Mouse (Mus musculus) MEL (cell line): ENCODE measurements around the gene Epc2. TPM values are rescaled to one million over a fixed set of nuclear protein-coding genes. Genes with fewer than 3 reads are reported as not detected.

Source experiments
- DNase-seq: peaks from one replicate; pipeline ENCODE4 v3.0.0; 2011; ENCODE audit warnings: low read depth, low spot score
- H3K27ac ChIP-seq: 2 replicates; pipeline ENCODE4 v1.5.1; 2012; ENCODE audit warnings: low read depth, mild to moderate bottlenecking, control low read depth, low read length, moderate library complexity; ENCODE audit not compliant: control insufficient read depth
- H3K27me3 ChIP-seq, 2 experiments: fragments of 150-350 bp in 1 of 2; sonication (generic) in 1 of 2; 2 replicates each; pipeline ENCODE4 v1.6.1; 2012; ENCODE audit warnings: low read length in 2 of 2, mild to moderate bottlenecking in 2 of 2, improper control_type of control experiment in 1 of 2, moderate library complexity in 1 of 2; ENCODE audit not compliant: insufficient read depth in 2 of 2, control insufficient read depth in 1 of 2
- H3K36me3 ChIP-seq, 2 experiments: 2 replicates each; pipeline ENCODE4 v1.6.1; 2012 to 2014; ENCODE audit warnings: low read length in 2 of 2, improper control_type of control experiment in 1 of 2, inconsistent platforms in 1 of 2, mild to moderate bottlenecking in 1 of 2; ENCODE audit not compliant: insufficient read depth in 2 of 2, control insufficient read depth in 1 of 2
- H3K4me1 ChIP-seq, 2 experiments: fragments of 150-350 bp in 1 of 2; sonication (generic) in 1 of 2; 2 replicates each; pipeline ENCODE4 v1.6.1; 2012; ENCODE audit warnings: low read length in 2 of 2, improper control_type of control experiment in 1 of 2, mild to moderate bottlenecking in 1 of 2; ENCODE audit not compliant: insufficient read depth in 2 of 2, control insufficient read depth in 1 of 2
- H3K4me3 ChIP-seq, 2 experiments: fragments of 150-350 bp in 1 of 2; sonication (generic) in 1 of 2; 2 replicates each; pipeline ENCODE4 v1.5.1; 2012; ENCODE audit warnings: low read depth in 2 of 2, low read length in 2 of 2, mild to moderate bottlenecking in 2 of 2, moderate library complexity in 2 of 2, control low read depth in 1 of 2, improper control_type of control experiment in 1 of 2; ENCODE audit not compliant: control insufficient read depth in 1 of 2, insufficient read depth in 1 of 2
- H3K79me2 ChIP-seq: 2 replicates; pipeline ENCODE4 v1.6.1; 2012; ENCODE audit warnings: mild to moderate bottlenecking, low read length, moderate library complexity; ENCODE audit not compliant: control insufficient read depth, poor library complexity, insufficient read depth
- H3K9ac ChIP-seq: 2 replicates; pipeline ENCODE4 v1.6.1; 2012; ENCODE audit warnings: low read depth, mild to moderate bottlenecking, control low read depth, low read length, moderate library complexity; ENCODE audit not compliant: control insufficient read depth, poor library complexity, severe bottlenecking
- H3K9me3 ChIP-seq: fragments of 150-350 bp; sonication (generic); replicated peaks from 2 replicates; pipeline ENCODE4 v1.6.1; 2012; ENCODE audit warnings: mild to moderate bottlenecking, low read length, improper control_type of control experiment, moderate library complexity; ENCODE audit not compliant: insufficient read depth
- BHLHE40 ChIP-seq: IDR thresholded peaks from 2 replicates; pipeline ENCODE4 v1.6.1; 2012; ENCODE audit warnings: low read depth, mild to moderate bottlenecking, inconsistent platforms, low read length, improper control_type of control experiment, borderline replicate concordance
- CHD1 ChIP-seq: IDR thresholded peaks from 2 replicates; pipeline ENCODE4 v1.6.1; 2012; ENCODE audit warnings: low read depth, mild to moderate bottlenecking, inconsistent platforms, low read length, improper control_type of control experiment
- E2F4 ChIP-seq: IDR thresholded peaks from 2 replicates; pipeline ENCODE4 v1.6.1; 2011; ENCODE audit warnings: low read depth, low read length, improper control_type of control experiment, borderline replicate concordance
- ELF1 ChIP-seq: IDR thresholded peaks from 2 replicates; pipeline ENCODE4 v1.6.1; 2014; ENCODE audit warnings: low read depth, mild to moderate bottlenecking, inconsistent platforms, low read length, improper control_type of control experiment, moderate library complexity
- EP300 ChIP-seq, 2 experiments: IDR thresholded peaks; 2 replicates each; pipeline ENCODE4 v1.6.1; 2011; ENCODE audit warnings: improper control_type of control experiment in 2 of 2, low read length in 2 of 2, low read depth in 1 of 2, mild to moderate bottlenecking in 1 of 2
- ETS1 ChIP-seq: IDR thresholded peaks from 2 replicates; pipeline ENCODE4 v1.6.1; 2012; ENCODE audit warnings: low read depth, mild to moderate bottlenecking, inconsistent platforms, low read length, improper control_type of control experiment, moderate library complexity
- HCFC1 ChIP-seq: IDR thresholded peaks from 2 replicates; pipeline ENCODE4 v1.6.1; 2012; ENCODE audit warnings: low read depth, mild to moderate bottlenecking, inconsistent platforms, low read length, improper control_type of control experiment, moderate library complexity
- MAFK ChIP-seq: IDR thresholded peaks from 2 replicates; pipeline ENCODE4 v1.6.1; 2011; ENCODE audit warnings: low read depth, mild to moderate bottlenecking, low read length, improper control_type of control experiment, borderline replicate concordance
- MXI1 ChIP-seq: IDR thresholded peaks from 2 replicates; pipeline ENCODE4 v1.6.1; 2011; ENCODE audit warnings: mild to moderate bottlenecking, low read depth, low read length, improper control_type of control experiment
- MYB ChIP-seq: IDR thresholded peaks from 2 replicates; pipeline ENCODE4 v1.6.1; 2011; ENCODE audit warnings: mild to moderate bottlenecking, low read depth, low read length, improper control_type of control experiment
- MYC ChIP-seq: IDR thresholded peaks from 2 replicates; pipeline ENCODE4 v1.6.1; 2011; ENCODE audit warnings: low read depth, mild to moderate bottlenecking, low read length, improper control_type of control experiment, moderate library complexity
- NRF1 ChIP-seq: IDR thresholded peaks from 2 replicates; pipeline ENCODE4 v1.6.1; 2014; ENCODE audit warnings: low read depth, mild to moderate bottlenecking, inconsistent platforms, low read length, improper control_type of control experiment, moderate library complexity; ENCODE audit not compliant: poor library complexity, insufficient read depth, severe bottlenecking
- POLR2A ChIP-seq, 2 experiments: IDR thresholded peaks; 2 replicates each; pipeline ENCODE4 v1.6.1; 2011 to 2012; ENCODE audit warnings: low read length in 2 of 2, mild to moderate bottlenecking in 2 of 2, control low read depth in 1 of 2, improper control_type of control experiment in 1 of 2, low read depth in 1 of 2, moderate library complexity in 1 of 2; ENCODE audit not compliant: control insufficient read depth in 1 of 2, insufficient read depth in 1 of 2, poor library complexity in 1 of 2
- POLR2AphosphoS5 ChIP-seq: IDR thresholded peaks from 2 replicates; pipeline ENCODE4 v1.6.1; 2012; ENCODE audit warnings: low read depth, borderline replicate concordance, mild to moderate bottlenecking, inconsistent platforms, low read length, moderate library complexity, mixed read lengths
- RCOR1 ChIP-seq: IDR thresholded peaks from 2 replicates; pipeline ENCODE4 v1.6.1; 2012; ENCODE audit warnings: low read depth, mild to moderate bottlenecking, inconsistent platforms, low read length, improper control_type of control experiment
- SIN3A ChIP-seq: IDR thresholded peaks from 2 replicates; pipeline ENCODE4 v1.6.1; 2012; ENCODE audit warnings: low read length, improper control_type of control experiment, inconsistent platforms
- SMC3 ChIP-seq: IDR thresholded peaks from 2 replicates; pipeline ENCODE4 v1.6.1; 2011; ENCODE audit warnings: low read depth, low read length, improper control_type of control experiment
- UBTF ChIP-seq: IDR thresholded peaks from 2 replicates; pipeline ENCODE4 v1.6.1; 2012; ENCODE audit warnings: low read depth, mild to moderate bottlenecking, inconsistent platforms, low read length, improper control_type of control experiment, moderate library complexity, borderline replicate concordance; ENCODE audit not compliant: insufficient read depth
- USF1 ChIP-seq: IDR thresholded peaks from 2 replicates; pipeline ENCODE4 v1.6.1; 2014; ENCODE audit warnings: low read depth, mild to moderate bottlenecking, inconsistent platforms, low read length, improper control_type of control experiment, moderate library complexity
- ZKSCAN1 ChIP-seq: IDR thresholded peaks from 2 replicates; pipeline ENCODE4 v1.6.1; 2012; ENCODE audit warnings: low read depth, mild to moderate bottlenecking, inconsistent platforms, low read length, improper control_type of control experiment, moderate library complexity
- ZMIZ1 ChIP-seq: IDR thresholded peaks from 2 replicates; pipeline ENCODE4 v1.6.1; 2012; ENCODE audit warnings: low read depth, mild to moderate bottlenecking, inconsistent platforms, low read length, improper control_type of control experiment, moderate library complexity
- ZNF384 ChIP-seq: IDR thresholded peaks from 2 replicates; pipeline ENCODE4 v1.6.1; 2012; ENCODE audit warnings: low read depth, mild to moderate bottlenecking, inconsistent platforms, low read length, improper control_type of control experiment
- polyA plus RNA-seq, 2 experiments: library from polyadenylated mRNA; stranded (reverse) in 1 of 2; unstranded in 1 of 2; fragments of >175 nt in 1 of 2; fragments of >200 nt in 1 of 2; gene quantifications; 2 replicates each; pipeline versions ENCODE4 v1.2.1 to v1.2.4; 2012; ENCODE audit warnings: low replicate concordance in 2 of 2, low read depth in 1 of 2; ENCODE audit not compliant: insufficient read length in 2 of 2, insufficient read depth in 1 of 2, missing spikeins in 1 of 2
- total RNA-seq: library from RNA; depleted of rRNA; stranded (reverse); fragments of 300-350 nt; gene quantifications from 2 replicates; pipeline ENCODE4 v1.2.3, GENCODE M21; 2012; rRNA removed

Epc2 gene
- total RNA-seq, result 14.3 and 15.1 TPM in 2 replicates
- polyA plus RNA-seq, result 10 to 100 TPM in 1 of 2 experiments, not detected in 1; 15.4 TPM

DNA sequence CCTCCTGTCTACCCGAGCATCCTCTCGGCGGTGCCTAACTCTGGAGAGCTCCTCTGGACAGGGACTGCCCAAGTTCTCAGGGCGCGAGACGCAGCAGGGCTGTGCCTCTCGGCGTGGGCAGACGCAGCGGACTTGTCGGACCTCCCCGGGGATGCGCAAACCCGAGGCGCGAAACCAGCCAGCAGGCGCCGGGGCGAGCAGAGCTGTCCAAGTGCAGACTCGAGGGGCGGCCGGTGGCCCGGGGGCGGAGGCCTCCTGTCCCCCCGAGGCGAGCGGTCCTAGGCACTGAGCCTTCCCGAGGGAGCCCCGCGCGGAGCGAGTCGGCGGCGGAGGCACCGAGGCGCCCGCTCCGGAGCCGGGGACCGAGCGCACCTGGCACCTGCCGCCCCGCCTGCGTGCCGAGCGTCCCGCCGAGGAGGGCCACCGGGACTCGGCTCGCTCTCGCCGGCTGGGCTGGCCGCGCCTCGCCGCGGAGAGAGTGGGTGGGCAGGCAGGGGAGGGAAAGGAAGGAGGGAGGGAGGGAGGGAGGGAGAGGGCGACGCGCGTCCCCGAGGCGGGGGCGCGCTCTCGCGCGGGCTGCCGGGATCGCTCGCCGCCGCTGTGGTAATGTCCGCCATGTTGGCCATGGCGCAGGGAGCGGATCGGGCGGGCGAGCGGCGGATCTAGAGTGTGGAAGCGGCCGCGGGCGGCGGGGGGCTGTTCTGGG lies at the start of gene Epc2:
Gene Epc2, plus strand, starts transcription at position 556 of the 706 bp plus-strand sequence.
- peak within 1 kb of the TSS; percentile 73 to 83 for H3K4me3 ChIP-seq
- peak; percentile 87 for DNase-seq
- H3K27me3 ChIP-seq, result no peaks in the 10 kb centered on the region
- H3K36me3 ChIP-seq, result peaks cover 0 to 14% of the 10 kb centered on the region in 2 experiments; a peak in 2 of 4 replicates
- peak within 1 kb of the TSS; percentile 95 for H3K27ac ChIP-seq
- peaks cover 0 to 6% of the 10 kb centered on the region in 2 experiments; a peak in 1 of 4 replicates for H3K4me1 ChIP-seq
- peaks cover 30% of the 10 kb centered on the region for H3K79me2 ChIP-seq
- TF ChIP-seq CHD1 (no peak), SIN3A (peak; percentile 67; the same call in 1 of the 2 replicates), HCFC1 (peak; percentile 74), POLR2A (IDR thresholded peaks at IDR 0.05; ENCODE audit: control insufficient read depth in 1 of 2, insufficient read depth in 1 of 2, low read depth in 1 of 2, low read length in 2 of 2, poor library complexity in 1 of 2) (peak; percentile 60 to 63; a peak in 2 of 4 replicates), BHLHE40 (no peak), UBTF (no peak; the same call in 1 of the 2 replicates)
- no peaks in the 10 kb centered on the region for H3K9me3 ChIP-seq
- H3K9ac ChIP-seq, result peak within 1 kb of the TSS; percentile 98

DNA sequence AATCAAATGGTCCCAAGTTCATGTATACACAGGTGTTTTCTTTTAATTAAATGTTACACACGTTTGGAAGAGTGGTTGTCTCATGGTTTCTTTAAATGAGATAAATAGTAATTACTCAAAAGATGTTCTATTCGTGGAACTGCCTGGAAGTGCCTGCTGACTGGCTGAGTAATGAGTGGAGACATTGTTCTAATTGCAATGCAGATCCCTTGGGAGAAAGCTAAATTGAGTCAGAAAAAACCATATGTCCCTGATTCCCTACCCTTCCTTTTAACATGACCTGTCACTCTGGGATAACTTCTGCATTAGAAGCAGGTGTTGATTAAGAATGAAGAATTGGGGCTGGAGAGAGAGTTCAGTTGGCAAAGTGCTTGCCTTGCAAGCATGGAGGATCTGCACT lies 45.3 kb upstream of the Epc2 start:
- DNase-seq, result no peak
- Histone ChIP-seq H3K79me2 (no peaks in the 10 kb centered on the region), H3K27ac (no peak overlapping the region), H3K9ac (no peak overlapping the region), H3K27me3 (no peaks in the 10 kb centered on the region), H3K4me1 (no peaks in the 10 kb centered on the region), H3K4me3 (no peak overlapping the region), H3K9me3 (no peaks in the 10 kb centered on the region), H3K36me3 (no peaks in the 10 kb centered on the region)
- no peak for TF ChIP-seq ZKSCAN1
- TF ChIP-seq MYC, result no peak

DNA sequence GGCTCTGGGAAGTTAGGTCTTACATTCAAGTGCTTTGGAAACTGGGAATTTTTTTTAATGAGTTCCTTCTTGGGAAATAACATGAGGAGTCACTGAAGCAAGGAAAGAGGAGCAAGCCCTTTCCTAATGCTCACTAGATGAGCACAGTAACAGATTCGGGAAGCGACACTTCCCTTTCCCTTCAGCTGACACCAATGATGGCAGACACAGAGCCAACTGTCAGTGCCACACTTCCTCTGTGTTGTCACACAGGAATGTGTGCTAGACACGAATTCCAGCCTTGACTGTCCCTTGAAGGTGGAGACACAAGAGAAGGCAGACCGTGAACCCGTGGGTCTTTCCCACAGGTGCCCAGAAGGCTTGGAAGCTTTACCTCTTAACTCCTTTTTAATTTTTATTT lies 39.6 kb upstream of the Epc2 start:
- H3K79me2 ChIP-seq, result no peaks in the 10 kb centered on the region
- no peaks in the 10 kb centered on the region for H3K9me3 ChIP-seq
- no peak overlapping the region for H3K4me3 ChIP-seq
- H3K9ac ChIP-seq, result no peak overlapping the region
- peaks cover 14 to 15% of the 10 kb centered on the region in 2 experiments for H3K4me1 ChIP-seq
- H3K27ac ChIP-seq, result no peak overlapping the region
- no peak for TF ChIP-seq MYB
- TF ChIP-seq POLR2A (IDR thresholded peaks at IDR 0.05; ENCODE audit: control insufficient read depth in 1 of 2, insufficient read depth in 1 of 2, low read depth in 1 of 2, low read length in 2 of 2, poor library complexity in 1 of 2), result no peak
- no peak for TF ChIP-seq MAFK
- no peak for TF ChIP-seq SIN3A
- TF ChIP-seq ZNF384, result no peak
- no peak for TF ChIP-seq RCOR1
- TF ChIP-seq UBTF, result no peak
- no peak for TF ChIP-seq ZKSCAN1
- TF ChIP-seq ZMIZ1, result no peak
- no peak for TF ChIP-seq USF1
- TF ChIP-seq POLR2AphosphoS5, result no peak
- no peak for TF ChIP-seq ELF1
- no peak for TF ChIP-seq MXI1
- no peak for TF ChIP-seq SMC3
- no peak for TF ChIP-seq ETS1
- TF ChIP-seq NRF1, result no peak
- no peak for TF ChIP-seq EP300 (IDR thresholded peaks at IDR 0.05; ENCODE audit: low read depth in 1 of 2, low read length in 2 of 2)
- TF ChIP-seq E2F4, result no peak
- DNase-seq, result no peak
- peaks cover 0 to 16% of the 10 kb centered on the region in 2 experiments; a peak in 2 of 4 replicates for H3K36me3 ChIP-seq
- H3K27me3 ChIP-seq, result no peaks in the 10 kb centered on the region
